Mouse (Mus musculus) forebrain, embryonic 11.5 days (tissue): Measurements from ENCODE around the gene Gnb2. TPM values are rescaled to one million over a fixed set of nuclear protein-coding genes. Genes with fewer than 3 reads are reported as not detected.
A peak's percentile ranks its signal among the peaks of the same experiment; 100 is the strongest.

ENCODE experiments used
- ATAC-seq: fragments of 200-750 bp; cut with Nextera tagmentation; replicated peaks from 2 replicates; pipeline ENCODE4 v1.8.0; 2017; ENCODE audit warnings: moderate TSS enrichment; ENCODE audit not compliant: low FRiP score
- DNase-seq: peaks from one replicate; pipeline ENCODE4 v3.0.0-alpha.2; 2017; ENCODE audit warnings: low spot score
- H3K27ac ChIP-seq: fragments of 300-500 bp; sonication (generic); 2 replicates; pipeline ENCODE4 v1.5.1; 2014; ENCODE audit warnings: low read depth, low read length
- H3K27me3 ChIP-seq: fragments of 300-500 bp; sonication (generic); 2 replicates; pipeline ENCODE4 v1.6.1; 2014; ENCODE audit warnings: mild to moderate bottlenecking, low read length, mixed read lengths; ENCODE audit not compliant: control insufficient read depth, insufficient read depth
- H3K36me3 ChIP-seq: fragments of 300-500 bp; sonication (generic); 2 replicates; pipeline ENCODE4 v1.6.1; 2014; ENCODE audit warnings: mild to moderate bottlenecking, low read length, moderate library complexity, mixed read lengths; ENCODE audit not compliant: control insufficient read depth, insufficient read depth
- H3K4me1 ChIP-seq: fragments of 300-500 bp; sonication (generic); replicated peaks from 2 replicates; pipeline ENCODE4 v1.6.1; 2014; ENCODE audit warnings: low read length, mixed read lengths; ENCODE audit not compliant: control insufficient read depth, insufficient read depth
- H3K4me2 ChIP-seq: fragments of 300-500 bp; sonication (generic); 2 replicates; pipeline ENCODE4 v1.6.1; 2014; ENCODE audit warnings: low read depth, mild to moderate bottlenecking, low read length, moderate library complexity, mixed read lengths; ENCODE audit not compliant: severe bottlenecking
- H3K4me3 ChIP-seq: fragments of 300-500 bp; sonication (generic); 2 replicates; pipeline ENCODE4 v1.5.1; 2014; ENCODE audit warnings: low read depth, low read length
- H3K9ac ChIP-seq: fragments of 300-500 bp; sonication (generic); 2 replicates; pipeline ENCODE4 v1.6.1; 2014; ENCODE audit warnings: low read length
- H3K9me3 ChIP-seq: fragments of 300-500 bp; sonication (generic); 2 replicates; pipeline ENCODE4 v1.6.1; 2016; ENCODE audit warnings: low read length, mixed read lengths; ENCODE audit not compliant: control insufficient read depth
- WGBS: fragments of 180-500 bp; shearing (Covaris S2); extraction: QIAGEN DNeasy Blood & Tissue Kit; methylation state at CpG from one replicate; pipeline ENCODE4 v1.1.7; 2014; 5-methylcytosine and 5-hydroxymethylcytosine counted together
- polyA plus RNA-seq: library from polyadenylated mRNA; unstranded; fragments of >200 nt; fragmentation: Nextera tagmentation; extraction: Ambion mirVana; gene quantifications from 2 replicates; pipeline ENCODE4 v1.2.1, GENCODE M21; 2014

Gnb2 gene
- polyA plus RNA-seq, 1 experiment from 2014 or later, result 410 TPM

- no peak overlapping the region for H3K4me3 ChIP-seq
- peaks cover 12% of the 10 kb centered on the region for H3K4me1 ChIP-seq
- H3K9me3 ChIP-seq, result no peaks in the 10 kb centered on the region
- H3K27me3 ChIP-seq, result no peaks in the 10 kb centered on the region
- H3K9ac ChIP-seq, result no peak overlapping the region
- ATAC-seq (no peak), DNase-seq (no peak)
- H3K36me3 ChIP-seq, result peaks cover 27% of the 10 kb centered on the region
- H3K27ac ChIP-seq, result no peak overlapping the region
- 61% methylated on average over 1 of the region's 1 CpGs for WGBS
- H3K4me2 ChIP-seq, result no peak overlapping the region
Observed at GRCm38 (mm10) chr5:137527413-137527812, 5.9 kb downstream of the Gnb2 start.

GRCm38 (mm10) chr5:137526192-137526936, 6.9 kb downstream of the Gnb2 start:
- Histone ChIP-seq H3K36me3 (peaks cover 32% of the 10 kb centered on the region), H3K27ac (peak overlapping the region; percentile 9), H3K9me3 (no peaks in the 10 kb centered on the region), H3K9ac (peak overlapping the region; percentile 20; the same call in 1 of the 2 replicates), H3K4me3 (no peak overlapping the region), H3K4me2 (no peak overlapping the region), H3K27me3 (no peaks in the 10 kb centered on the region), H3K4me1 (peaks cover 12% of the 10 kb centered on the region)
- ATAC-seq, result no peak
- 45% methylated on average over 16 of the region's 16 CpGs for WGBS
- peak; percentile 62 for DNase-seq

- no peaks in the 10 kb centered on the region for H3K9me3 ChIP-seq
- H3K4me1 ChIP-seq, result peaks cover 10% of the 10 kb centered on the region
- no peak overlapping the region for H3K27ac ChIP-seq
- H3K4me3 ChIP-seq, result no peak overlapping the region
- WGBS, result 75% methylated on average over 16 of the region's 16 CpGs
- ATAC-seq (no peak), DNase-seq (no peak)
- H3K9ac ChIP-seq, result no peak overlapping the region
- H3K4me2 ChIP-seq, result no peak overlapping the region
- H3K36me3 ChIP-seq, result peaks cover 35% of the 10 kb centered on the region
- H3K27me3 ChIP-seq, result no peaks in the 10 kb centered on the region
Observed at GRCm38 (mm10) chr5:137525511-137525910, 7.8 kb downstream of the Gnb2 start.

GRCm38 (mm10) chr5:137524671-137525070, 8.6 kb downstream of the Gnb2 start:
- no peak overlapping the region for H3K9ac ChIP-seq
- no peaks in the 10 kb centered on the region for H3K27me3 ChIP-seq
- peaks cover 4% of the 10 kb centered on the region for H3K4me1 ChIP-seq
- H3K36me3 ChIP-seq, result peaks cover 36% of the 10 kb centered on the region
- H3K4me2 ChIP-seq, result no peak overlapping the region
- WGBS, result 92% methylated on average over 13 of the region's 13 CpGs
- H3K27ac ChIP-seq, result no peak overlapping the region
- DNase-seq (no peak), ATAC-seq (no peak)
- no peak overlapping the region for H3K4me3 ChIP-seq
- H3K9me3 ChIP-seq, result no peaks in the 10 kb centered on the region

GRCm38 (mm10) chr5:137524251-137524515, 9.1 kb downstream of the Gnb2 start:
- DNase-seq, result no peak
- no peak overlapping the region for H3K9ac ChIP-seq
- no peaks in the 10 kb centered on the region for H3K27me3 ChIP-seq
- peaks cover 4% of the 10 kb centered on the region for H3K4me1 ChIP-seq
- H3K36me3 ChIP-seq, result peaks cover 38% of the 10 kb centered on the region
- no peak overlapping the region for H3K27ac ChIP-seq
- 91% methylated on average over 8 of the region's 8 CpGs for WGBS
- ATAC-seq, result no peak
- H3K4me3 ChIP-seq, result no peak overlapping the region
- H3K9me3 ChIP-seq, result no peaks in the 10 kb centered on the region
- no peak overlapping the region for H3K4me2 ChIP-seq

GRCm38 (mm10) chr5:137523396-137524250, 9.7 kb downstream of the Gnb2 start:
- DNase-seq (peak; percentile 52), ATAC-seq (no peak)
- no peaks in the 10 kb centered on the region for H3K27me3 ChIP-seq
- H3K4me3 ChIP-seq, result no peak overlapping the region
- H3K27ac ChIP-seq, result no peak overlapping the region
- H3K9me3 ChIP-seq, result no peaks in the 10 kb centered on the region
- H3K36me3 ChIP-seq, result peaks cover 34% of the 10 kb centered on the region
- no peak overlapping the region for H3K4me2 ChIP-seq
- peaks cover 4% of the 10 kb centered on the region for H3K4me1 ChIP-seq
- 85% methylated on average over 25 of the region's 25 CpGs for WGBS
- no peak overlapping the region for H3K9ac ChIP-seq

- Histone ChIP-seq H3K36me3 (peaks cover 29% of the 10 kb centered on the region), H3K4me2 (no peak overlapping the region), H3K27ac (no peak overlapping the region), H3K27me3 (no peaks in the 10 kb centered on the region), H3K4me3 (no peak overlapping the region), H3K4me1 (peaks cover 4% of the 10 kb centered on the region), H3K9ac (no peak overlapping the region), H3K9me3 (no peaks in the 10 kb centered on the region)
- WGBS, result 87% methylated on average over 11 of the region's 11 CpGs
- ATAC-seq (no peak), DNase-seq (peak; percentile 53)
Observed at GRCm38 (mm10) chr5:137522711-137523110, 10.6 kb downstream of the Gnb2 start.

- 79% methylated on average over 9 of the region's 9 CpGs for WGBS
- no peak overlapping the region for H3K4me3 ChIP-seq
- H3K36me3 ChIP-seq, result peaks cover 29% of the 10 kb centered on the region
- ATAC-seq (no peak), DNase-seq (no peak)
- no peaks in the 10 kb centered on the region for H3K9me3 ChIP-seq
- H3K27ac ChIP-seq, result no peak overlapping the region
- H3K9ac ChIP-seq, result no peak overlapping the region
- H3K4me1 ChIP-seq, result peaks cover 4% of the 10 kb centered on the region
- no peak overlapping the region for H3K4me2 ChIP-seq
- H3K27me3 ChIP-seq, result no peaks in the 10 kb centered on the region
Observed at GRCm38 (mm10) chr5:137521861-137522260, 11.4 kb downstream of the Gnb2 start.
